Mouse (Mus musculus) liver, postnatal 0 days (tissue): Measurements from ENCODE around the gene Efna2.

Experiments
- CTCF ChIP-seq: sonication (generic); IDR thresholded peaks from 2 replicates; pipeline ENCODE4 v1.5.1; 2016; ENCODE audit warnings: antibody characterized with exemption, low read depth
- EP300 ChIP-seq: IDR thresholded peaks from 2 replicates; pipeline ENCODE4 v1.6.1; 2016; ENCODE audit warnings: antibody characterized with exemption, low read depth, mild to moderate bottlenecking

GRCm38 (mm10) chr10:80188453-80189024, 9.3 kb downstream of the Efna2 start:
- no peak for TF ChIP-seq CTCF
- TF ChIP-seq EP300 = no peak
